Mouse (Mus musculus) MEL (cell line): Measurements from ENCODE around the gene Rasgef1b.

Source experiments
- CTCF ChIP-seq, 3 experiments: IDR thresholded peaks in 2 of 3; conservative IDR thresholded peaks in 1 of 3; 2 replicates each; pipeline ENCODE4 v1.5.1; 2011 to 2012; ENCODE audit warnings: low read length in 3 of 3, low read depth in 2 of 3, mild to moderate bottlenecking in 2 of 3, improper control_type of control experiment in 1 of 3, inconsistent platforms in 1 of 3, mixed read lengths in 1 of 3, moderate library complexity in 1 of 3; ENCODE audit not compliant: control insufficient read depth in 1 of 3, insufficient read depth in 1 of 3, poor library complexity in 1 of 3, severe bottlenecking in 1 of 3
- E2F4 ChIP-seq: IDR thresholded peaks from 2 replicates; pipeline ENCODE4 v1.6.1; 2011; ENCODE audit warnings: low read depth, low read length, improper control_type of control experiment, borderline replicate concordance
- ELF1 ChIP-seq: IDR thresholded peaks from 2 replicates; pipeline ENCODE4 v1.6.1; 2014; ENCODE audit warnings: low read depth, mild to moderate bottlenecking, inconsistent platforms, low read length, improper control_type of control experiment, moderate library complexity
- GABPA ChIP-seq: IDR thresholded peaks from 2 replicates; pipeline ENCODE4 v1.6.1; 2012; ENCODE audit warnings: low read depth, mild to moderate bottlenecking, inconsistent platforms, low read length, improper control_type of control experiment, moderate library complexity
- GATA1 ChIP-seq: IDR thresholded peaks from 2 replicates; pipeline ENCODE4 v1.6.1; 2011; ENCODE audit warnings: low read depth, low read length, improper control_type of control experiment
- MAX ChIP-seq: IDR thresholded peaks from 2 replicates; pipeline ENCODE4 v1.6.1; 2011; ENCODE audit warnings: low read length, improper control_type of control experiment
- MAZ ChIP-seq: IDR thresholded peaks from 2 replicates; pipeline ENCODE4 v1.6.1; 2012; ENCODE audit warnings: low read depth, mild to moderate bottlenecking, inconsistent platforms, low read length, improper control_type of control experiment
- MEF2A ChIP-seq: IDR thresholded peaks from 2 replicates; pipeline ENCODE4 v1.6.1; 2014; ENCODE audit warnings: low read depth, mild to moderate bottlenecking, inconsistent platforms, low read length, improper control_type of control experiment; ENCODE audit not compliant: poor library complexity, insufficient replicate concordance, severe bottlenecking; ENCODE audit errors: extremely low read depth
- POLR2A ChIP-seq, 2 experiments: IDR thresholded peaks; 2 replicates each; pipeline ENCODE4 v1.6.1; 2011 to 2012; ENCODE audit warnings: low read length in 2 of 2, mild to moderate bottlenecking in 2 of 2, control low read depth in 1 of 2, improper control_type of control experiment in 1 of 2, low read depth in 1 of 2, moderate library complexity in 1 of 2; ENCODE audit not compliant: control insufficient read depth in 1 of 2, insufficient read depth in 1 of 2, poor library complexity in 1 of 2
- ZNF384 ChIP-seq: IDR thresholded peaks from 2 replicates; pipeline ENCODE4 v1.6.1; 2012; ENCODE audit warnings: low read depth, mild to moderate bottlenecking, inconsistent platforms, low read length, improper control_type of control experiment

GRCm38 (mm10) chr5:99340311-99340989 is 388.4 kb downstream of the Rasgef1b start:
- TF ChIP-seq POLR2A (IDR thresholded peaks at IDR 0.05; ENCODE audit: control insufficient read depth in 1 of 2, insufficient read depth in 1 of 2, low read depth in 1 of 2, low read length in 2 of 2, poor library complexity in 1 of 2) (no peak), E2F4 (no peak), MAX (no peak), CTCF (IDR thresholded peaks at IDR 0.05 in 2 of 3, conservative IDR thresholded peaks at IDR 0.05 in 1 of 3; ENCODE audit: control insufficient read depth in 1 of 3, insufficient read depth in 1 of 3, low read depth in 2 of 3, low read length in 3 of 3, poor library complexity in 1 of 3, severe bottlenecking in 1 of 3) (no peak), MAZ (no peak), ELF1 (no peak), GABPA (no peak), MEF2A (no peak), ZNF384 (no peak), GATA1 (no peak)
